Mouse (Mus musculus) liver, postnatal 0 days (tissue): ENCODE measurements at regions not wholly inside any gene's neighbourhood (a gene's known extent, or its start where the extent isn't known, plus 50 kb on each side); places are given as distances from the start of the nearest gene placed in this dataset.
"Not testable (repeated sequence)": the region's sequence is repeated elsewhere in the genome, so short reads cannot be mapped to it uniquely, and the experiment has no call there.

ENCODE experiments used
- ATAC-seq: fragments of 200-750 bp; cut with Nextera tagmentation; 2 replicates; pipeline ENCODE4 v1.8.0; 2017; ENCODE audit warnings: mild to moderate bottlenecking, moderate library complexity
- DNase-seq: peaks from one replicate; pipeline ENCODE4 v3.0.0-alpha.2; 2016
- H3K27ac ChIP-seq: fragments of 300-500 bp; sonication (generic); 2 replicates; pipeline ENCODE4 v1.5.1; 2014; ENCODE audit warnings: antibody characterized with exemption, moderate library complexity, mild to moderate bottlenecking, low read depth
- H3K27me3 ChIP-seq: fragments of 300-500 bp; sonication (generic); 2 replicates; pipeline ENCODE4 v1.6.1; 2014; ENCODE audit warnings: low read length, control low read depth, mixed read lengths; ENCODE audit not compliant: insufficient read depth
- H3K36me3 ChIP-seq: fragments of 300-500 bp; sonication (generic); replicated peaks from 2 replicates; pipeline ENCODE4 v1.6.1; 2014; ENCODE audit warnings: mild to moderate bottlenecking, control low read depth, low read length, moderate library complexity, mixed read lengths; ENCODE audit not compliant: insufficient read depth
- H3K4me1 ChIP-seq: fragments of 300-500 bp; sonication (generic); 2 replicates; pipeline ENCODE4 v1.6.1; 2014; ENCODE audit warnings: antibody characterized with exemption, mild to moderate bottlenecking, control low read depth; ENCODE audit not compliant: insufficient read depth
- H3K4me2 ChIP-seq: fragments of 300-500 bp; sonication (generic); 2 replicates; pipeline ENCODE4 v1.6.1; 2014; ENCODE audit warnings: low read depth, mild to moderate bottlenecking, low read length, moderate library complexity, mixed read lengths
- H3K4me3 ChIP-seq: fragments of 300-500 bp; sonication (generic); 2 replicates; pipeline ENCODE4 v1.5.1; 2014; ENCODE audit warnings: low read depth, low read length
- H3K9ac ChIP-seq: fragments of 300-500 bp; sonication (generic); replicated peaks from 2 replicates; pipeline ENCODE4 v1.6.1; 2014; ENCODE audit warnings: mild to moderate bottlenecking, moderate library complexity
- H3K9me3 ChIP-seq: fragments of 300-500 bp; sonication (generic); 2 replicates; pipeline ENCODE4 v1.6.1; 2016; ENCODE audit warnings: mild to moderate bottlenecking, control low read depth, low read length, mixed read lengths
- CTCF ChIP-seq: sonication (generic); IDR thresholded peaks from 2 replicates; pipeline ENCODE4 v1.5.1; 2016; ENCODE audit warnings: antibody characterized with exemption, low read depth
- EP300 ChIP-seq: IDR thresholded peaks from 2 replicates; pipeline ENCODE4 v1.6.1; 2016; ENCODE audit warnings: antibody characterized with exemption, low read depth, mild to moderate bottlenecking
- WGBS: fragments of 180-500 bp; shearing (Covaris S2); extraction: QIAGEN DNeasy Blood & Tissue Kit; methylation state at CpG from one replicate; pipeline ENCODE4 v1.1.7; 2014; ENCODE audit not compliant: insufficient replicate concordance; 5-methylcytosine and 5-hydroxymethylcytosine counted together

DNA sequence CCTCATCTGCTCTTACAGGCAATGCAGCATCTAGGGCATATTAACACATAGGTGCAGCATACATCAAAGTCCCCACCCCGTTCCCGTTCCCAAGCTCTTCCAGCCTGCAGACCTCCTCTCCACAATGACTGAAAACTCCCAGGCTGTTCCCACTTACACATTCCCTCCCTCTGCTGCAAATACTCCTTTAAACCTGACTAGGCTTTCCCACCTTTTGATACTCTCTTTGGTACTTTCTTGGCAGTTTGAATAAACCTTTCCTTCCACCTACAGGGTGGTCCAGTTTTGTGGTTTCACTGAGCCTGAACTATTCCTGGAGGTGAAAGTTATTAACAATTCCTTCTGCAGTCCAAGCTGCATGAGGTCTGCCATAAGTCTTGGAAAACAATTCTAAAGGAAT, 263.7 kb downstream of the 1810013L24Rik start:
- H3K27ac ChIP-seq, result no peak overlapping the region
- no peaks in the 10 kb centered on the region for H3K9me3 ChIP-seq
- H3K36me3 ChIP-seq, result no peaks in the 10 kb centered on the region
- DNase-seq (no peak), ATAC-seq (no peak)
- no peak for TF ChIP-seq EP300
- TF ChIP-seq CTCF, result no peak
- H3K4me1 ChIP-seq, result no peaks in the 10 kb centered on the region
- H3K9ac ChIP-seq, result no peak overlapping the region
- H3K27me3 ChIP-seq, result no peaks in the 10 kb centered on the region
- no peak overlapping the region for H3K4me3 ChIP-seq
- WGBS, result 18% methylated on average over 2 of the region's 2 CpGs
- no peak overlapping the region for H3K4me2 ChIP-seq

GRCm38 (mm10) chr16:9094201-9094600, 264.3 kb downstream of the 1810013L24Rik start:
- ATAC-seq, result no peak

DNA sequence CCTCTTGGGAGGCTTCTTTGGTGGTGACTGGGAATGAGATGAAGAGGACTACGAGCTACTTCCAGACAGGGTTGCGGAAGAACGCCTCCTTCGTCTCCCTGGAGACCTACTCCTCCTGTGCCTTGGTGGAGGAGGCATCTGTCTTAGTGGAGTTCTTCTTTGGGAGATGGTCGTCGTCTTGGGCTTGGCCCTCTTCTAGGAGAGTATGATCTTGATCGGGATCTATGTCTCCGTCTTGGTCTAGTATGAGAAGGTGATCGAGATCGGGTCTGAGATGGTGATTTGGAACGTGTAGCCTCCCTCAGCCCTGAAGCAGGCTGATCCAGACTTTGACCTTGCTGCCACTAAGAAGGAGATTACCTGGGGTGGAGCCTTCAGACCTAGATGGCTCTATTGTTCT, 276.3 kb downstream of the 1810013L24Rik start:
- Histone ChIP-seq H3K4me3 (no peak overlapping the region), H3K9me3 (no peaks in the 10 kb centered on the region; the same call in 1 of the 2 replicates), H3K36me3 (no peaks in the 10 kb centered on the region), H3K9ac (no peak overlapping the region), H3K27me3 (no peaks in the 10 kb centered on the region), H3K4me2 (no peak overlapping the region), H3K4me1 (no peaks in the 10 kb centered on the region), H3K27ac (no peak overlapping the region)
- 88% methylated on average over 11 of the region's 11 CpGs for WGBS
- no peak for TF ChIP-seq EP300
- TF ChIP-seq CTCF, result no peak
- DNase-seq, result no peak
- ATAC-seq, result no peak

More at GRCm38 (mm10) chr16:9094201-9094600, 264.3 kb downstream of the 1810013L24Rik start:
- WGBS, result 51% methylated on average over 5 of the region's 5 CpGs
- Histone ChIP-seq H3K4me1 (no peaks in the 10 kb centered on the region), H3K27ac (no peak overlapping the region), H3K4me2 (no peak overlapping the region), H3K4me3 (no peak overlapping the region), H3K27me3 (no peaks in the 10 kb centered on the region), H3K9ac (no peak overlapping the region), H3K9me3 (no peaks in the 10 kb centered on the region), H3K36me3 (no peaks in the 10 kb centered on the region)
- no peak for DNase-seq
- TF ChIP-seq CTCF (no peak), EP300 (no peak)

DNA sequence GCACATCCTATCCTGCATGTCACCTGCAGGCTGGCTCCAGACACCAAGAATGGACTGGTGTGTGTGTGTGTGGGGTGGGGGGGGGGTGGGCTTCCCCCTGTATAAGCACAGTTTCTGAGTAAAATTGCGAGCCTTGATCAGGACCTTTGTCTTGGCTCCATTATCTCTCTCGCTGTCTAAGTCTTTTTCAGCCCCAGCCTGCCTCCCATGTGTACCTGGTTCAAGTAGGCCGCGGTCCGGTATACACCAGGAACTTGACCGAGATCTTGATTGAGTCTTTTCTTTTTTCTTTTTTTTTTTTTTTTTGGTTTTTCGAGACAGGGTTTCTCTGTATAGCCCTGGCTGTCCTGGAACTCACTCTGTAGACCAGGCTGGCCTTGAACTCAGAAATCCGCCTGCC, 276.8 kb downstream of the 1810013L24Rik start:
- not testable (repeated sequence) for H3K9ac ChIP-seq, DNase-seq, H3K27ac ChIP-seq, H3K27me3 ChIP-seq, ATAC-seq, H3K4me2 ChIP-seq, H3K36me3 ChIP-seq, H3K4me1 ChIP-seq, H3K9me3 ChIP-seq, H3K4me3 ChIP-seq
- 91% methylated on average over 6 of the region's 8 CpGs for WGBS

- DNase-seq, result no peak
- WGBS, result 84% methylated on average over 3 of the region's 3 CpGs
- TF ChIP-seq EP300, result no peak
- no peaks in the 10 kb centered on the region for H3K9me3 ChIP-seq
- no peak overlapping the region for H3K4me3 ChIP-seq
- H3K4me2 ChIP-seq, result no peak overlapping the region
- no peaks in the 10 kb centered on the region for H3K4me1 ChIP-seq
- ATAC-seq, result no peak
- no peak overlapping the region for H3K9ac ChIP-seq
- no peak overlapping the region for H3K27ac ChIP-seq
- H3K27me3 ChIP-seq, result no peaks in the 10 kb centered on the region
- H3K36me3 ChIP-seq, result no peaks in the 10 kb centered on the region
Measured at GRCm38 (mm10) chr16:9113801-9114200, 283.9 kb downstream of the 1810013L24Rik start.

DNA sequence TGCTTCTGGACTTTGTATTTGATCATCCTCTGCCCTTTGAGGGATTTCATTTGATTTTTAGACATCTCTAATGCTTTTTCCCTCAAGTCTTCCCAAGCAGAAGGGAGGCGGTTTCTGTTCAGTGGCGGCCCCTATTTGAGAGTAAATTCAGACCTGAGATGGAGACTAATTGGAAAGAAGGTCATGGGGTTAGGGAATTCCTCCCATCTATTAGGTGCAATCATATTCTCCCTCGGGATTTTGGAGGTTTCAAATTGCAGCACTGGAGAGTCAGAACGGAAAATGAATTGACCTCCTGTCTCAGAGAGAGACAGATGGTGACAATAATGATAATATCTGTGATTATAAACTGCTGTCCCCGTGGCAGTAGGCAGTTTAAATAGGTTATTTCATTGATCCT, 285.6 kb downstream of the 1810013L24Rik start:
- H3K9ac ChIP-seq, result no peak overlapping the region
- no peak overlapping the region for H3K4me3 ChIP-seq
- H3K27ac ChIP-seq, result no peak overlapping the region
- no peak for TF ChIP-seq CTCF
- TF ChIP-seq EP300, result no peak
- H3K4me1 ChIP-seq, result no peaks in the 10 kb centered on the region
- H3K36me3 ChIP-seq, result no peaks in the 10 kb centered on the region
- DNase-seq (no peak), ATAC-seq (no peak)
- H3K27me3 ChIP-seq, result no peaks in the 10 kb centered on the region
- H3K9me3 ChIP-seq, result no peaks in the 10 kb centered on the region
- WGBS, result 58% methylated on average over 5 of the region's 5 CpGs
- no peak overlapping the region for H3K4me2 ChIP-seq

DNA sequence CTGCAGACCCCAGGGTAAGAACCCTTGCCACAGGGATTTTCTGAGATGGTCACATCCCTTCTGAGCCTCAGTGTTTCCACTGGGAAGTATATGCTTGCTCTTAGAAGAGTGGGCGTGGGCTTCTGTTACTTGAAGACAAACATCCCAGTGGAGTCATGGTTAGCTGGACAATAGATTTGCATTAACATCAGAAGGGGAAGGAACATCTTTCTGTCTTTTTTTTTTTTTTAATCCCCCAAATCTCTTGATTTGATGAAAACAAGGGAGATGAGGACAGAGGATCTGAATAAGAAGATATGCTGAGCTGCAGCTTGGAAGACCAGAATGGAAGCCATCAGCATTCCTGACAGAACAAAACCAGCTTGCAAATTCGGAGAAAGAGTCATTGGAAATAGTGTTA, 291.7 kb downstream of the 1810013L24Rik start:
- Histone ChIP-seq H3K36me3 (no peaks in the 10 kb centered on the region), H3K4me1 (no peaks in the 10 kb centered on the region), H3K9me3 (no peaks in the 10 kb centered on the region), H3K4me3 (no peak overlapping the region), H3K27me3 (no peaks in the 10 kb centered on the region), H3K4me2 (no peak overlapping the region), H3K9ac (no peak overlapping the region), H3K27ac (no peak overlapping the region)
- no peak for TF ChIP-seq EP300
- TF ChIP-seq CTCF, result no peak
- 61% methylated on average over 2 of the region's 2 CpGs for WGBS
- DNase-seq (no peak), ATAC-seq (no peak)
